Mouse (Mus musculus) layer of hippocampus, postnatal 14 days (tissue): ENCODE measurements around the gene Trim38. TPM values are rescaled to one million over a fixed set of nuclear protein-coding genes. Genes with fewer than 3 reads are reported as not detected.

ENCODE experiments used
- DNase-seq, 2 experiments: peaks; one replicate each; pipeline ENCODE4 v3.0.0; 2021 to 2022; ENCODE audit warnings: low spot score in 2 of 2, mixed read lengths in 1 of 2
- total RNA-seq, 2 experiments: library from RNA; stranded (reverse); gene quantifications; 2 replicates each; pipeline ENCODE4 v1.2.3; 2021

The Trim38 gene
- total RNA-seq, 2 experiments from 2014 or later = not detected

DNA sequence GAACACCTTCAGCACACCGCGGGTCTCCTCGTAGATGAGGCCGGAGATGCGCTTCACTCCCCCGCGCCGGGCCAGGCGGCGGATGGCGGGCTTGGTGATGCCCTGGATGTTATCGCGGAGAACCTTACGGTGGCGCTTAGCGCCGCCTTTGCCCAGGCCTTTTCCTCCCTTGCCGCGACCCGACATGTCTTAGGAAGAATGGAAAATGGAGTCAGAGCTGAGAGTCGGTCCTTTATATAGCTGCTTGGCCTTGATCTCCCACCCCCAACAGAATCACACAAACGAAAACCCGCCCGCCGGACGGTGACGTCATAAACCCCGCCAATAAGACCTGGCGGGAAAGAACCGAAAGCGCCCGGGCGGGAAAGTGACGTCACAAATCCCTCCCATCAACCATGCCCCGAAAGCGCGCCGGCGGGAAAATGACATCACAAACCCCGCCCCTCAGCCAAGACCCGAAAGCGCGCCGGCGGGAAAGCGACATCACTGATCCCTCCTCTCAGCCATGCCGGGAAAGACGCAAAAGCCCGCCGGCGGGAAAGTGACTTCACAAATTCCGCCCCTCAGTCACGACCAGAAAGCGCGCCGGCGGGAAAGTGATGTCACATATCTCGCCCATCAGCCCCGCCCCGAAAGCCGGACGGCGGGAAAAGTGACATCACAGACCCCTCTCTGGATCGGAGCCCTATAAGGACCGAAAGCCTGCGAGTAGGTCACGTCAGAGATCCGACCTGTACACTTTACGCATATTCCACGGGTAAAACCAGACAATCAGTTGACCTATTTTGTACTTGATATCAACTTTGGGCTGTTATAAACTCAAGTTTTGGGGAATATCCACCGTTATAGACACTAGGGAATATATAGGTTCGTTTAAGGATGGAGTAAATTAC is 8.5 kb upstream of the Trim38 start, which contains the start of gene Hist1h4a:
TSS of gene Hist1h4a (minus strand) at position 259 of the 893 bp plus-strand sequence.
- peak; percentile 98 to 99 for DNase-seq

DNA sequence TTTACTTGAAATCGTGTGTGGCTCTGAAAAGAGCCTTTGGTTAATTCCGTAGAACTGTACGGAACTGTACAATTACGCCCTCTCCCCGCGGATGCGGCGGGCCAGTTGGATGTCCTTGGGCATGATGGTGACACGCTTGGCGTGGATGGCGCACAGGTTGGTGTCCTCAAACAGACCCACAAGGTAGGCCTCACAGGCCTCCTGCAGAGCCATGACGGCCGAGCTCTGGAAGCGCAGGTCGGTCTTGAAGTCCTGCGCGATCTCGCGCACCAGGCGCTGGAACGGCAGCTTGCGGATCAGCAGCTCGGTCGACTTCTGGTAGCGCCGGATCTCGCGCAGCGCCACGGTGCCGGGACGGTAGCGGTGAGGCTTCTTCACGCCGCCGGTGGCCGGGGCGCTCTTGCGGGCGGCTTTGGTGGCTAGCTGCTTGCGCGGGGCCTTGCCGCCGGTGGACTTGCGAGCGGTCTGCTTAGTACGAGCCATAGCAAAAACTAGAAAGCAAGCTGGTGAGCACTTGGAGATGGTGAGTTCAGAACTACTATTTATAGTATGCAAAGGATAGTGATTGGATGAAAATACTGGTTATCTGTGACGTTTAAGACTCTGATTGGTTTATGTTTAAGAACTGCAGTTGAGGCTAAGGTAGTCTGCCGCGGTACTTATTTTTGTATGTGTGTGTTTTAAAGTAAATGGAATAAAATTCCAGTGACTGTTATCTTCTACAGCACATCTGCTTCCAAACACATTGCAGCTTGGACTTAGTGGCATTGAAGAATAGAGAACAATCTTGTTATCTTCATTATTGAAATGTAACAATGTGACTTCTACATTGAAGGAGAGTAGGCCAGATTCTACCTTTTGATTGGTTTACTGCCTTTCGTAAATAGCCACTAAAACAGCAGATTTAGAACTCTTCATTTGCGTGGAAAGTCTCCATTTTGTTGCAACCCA is 7.6 kb upstream of the Trim38 start, which contains the start of gene Hist1h3a:
TSS of gene Hist1h3a (minus strand) at position 516 of the 951 bp plus-strand sequence.
- DNase-seq = peak; percentile 52 to 86

DNA sequence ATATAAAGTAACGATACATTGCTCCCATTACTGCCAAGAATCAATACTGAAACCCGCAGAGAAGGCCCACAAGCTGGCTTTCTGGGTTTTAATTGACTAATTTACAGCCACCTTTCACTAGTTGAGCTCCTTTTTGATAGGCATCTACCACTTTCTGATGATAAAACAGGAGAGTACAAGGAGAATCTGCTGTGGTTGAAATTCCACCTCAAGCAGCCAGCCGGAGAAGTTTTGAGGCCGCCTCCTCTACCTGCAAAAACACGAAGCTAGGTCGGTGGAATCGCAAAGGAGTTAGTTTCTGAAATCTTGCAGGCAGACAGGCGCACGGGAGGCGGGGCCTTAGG is 6.5 kb upstream of the Trim38 start:
- DNase-seq = no peak

DNA sequence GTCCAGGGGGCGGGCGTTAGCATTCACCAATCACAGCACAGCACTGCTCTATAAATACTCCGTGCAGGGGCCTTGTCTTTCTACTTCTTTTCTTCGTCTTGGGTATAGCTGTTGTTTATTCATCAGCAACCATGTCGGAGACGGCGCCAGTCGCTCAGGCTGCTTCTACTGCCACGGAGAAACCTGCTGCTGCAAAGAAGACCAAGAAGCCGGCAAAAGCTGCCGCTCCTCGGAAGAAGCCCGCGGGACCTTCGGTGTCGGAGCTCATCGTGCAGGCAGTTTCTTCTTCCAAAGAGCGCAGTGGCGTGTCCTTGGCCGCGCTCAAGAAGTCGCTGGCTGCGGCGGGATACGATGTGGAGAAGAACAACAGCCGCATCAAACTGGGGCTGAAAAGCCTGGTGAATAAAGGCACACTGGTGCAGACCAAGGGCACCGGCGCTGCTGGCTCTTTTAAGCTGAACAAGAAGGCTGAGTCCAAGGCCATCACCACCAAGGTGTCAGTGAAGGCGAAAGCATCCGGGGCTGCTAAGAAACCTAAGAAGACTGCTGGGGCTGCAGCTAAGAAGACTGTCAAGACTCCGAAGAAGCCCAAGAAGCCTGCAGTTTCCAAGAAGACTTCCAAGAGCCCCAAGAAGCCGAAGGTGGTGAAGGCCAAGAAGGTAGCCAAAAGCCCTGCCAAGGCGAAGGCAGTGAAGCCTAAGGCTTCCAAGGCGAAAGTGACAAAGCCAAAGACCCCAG is 6.0 kb upstream of the Trim38 start, which contains the start of gene Hist1h1a:
TSS of gene Hist1h1a (plus strand) at position 81 of the 738 bp plus-strand sequence.
- DNase-seq = peak; percentile 82 to 83

DNA sequence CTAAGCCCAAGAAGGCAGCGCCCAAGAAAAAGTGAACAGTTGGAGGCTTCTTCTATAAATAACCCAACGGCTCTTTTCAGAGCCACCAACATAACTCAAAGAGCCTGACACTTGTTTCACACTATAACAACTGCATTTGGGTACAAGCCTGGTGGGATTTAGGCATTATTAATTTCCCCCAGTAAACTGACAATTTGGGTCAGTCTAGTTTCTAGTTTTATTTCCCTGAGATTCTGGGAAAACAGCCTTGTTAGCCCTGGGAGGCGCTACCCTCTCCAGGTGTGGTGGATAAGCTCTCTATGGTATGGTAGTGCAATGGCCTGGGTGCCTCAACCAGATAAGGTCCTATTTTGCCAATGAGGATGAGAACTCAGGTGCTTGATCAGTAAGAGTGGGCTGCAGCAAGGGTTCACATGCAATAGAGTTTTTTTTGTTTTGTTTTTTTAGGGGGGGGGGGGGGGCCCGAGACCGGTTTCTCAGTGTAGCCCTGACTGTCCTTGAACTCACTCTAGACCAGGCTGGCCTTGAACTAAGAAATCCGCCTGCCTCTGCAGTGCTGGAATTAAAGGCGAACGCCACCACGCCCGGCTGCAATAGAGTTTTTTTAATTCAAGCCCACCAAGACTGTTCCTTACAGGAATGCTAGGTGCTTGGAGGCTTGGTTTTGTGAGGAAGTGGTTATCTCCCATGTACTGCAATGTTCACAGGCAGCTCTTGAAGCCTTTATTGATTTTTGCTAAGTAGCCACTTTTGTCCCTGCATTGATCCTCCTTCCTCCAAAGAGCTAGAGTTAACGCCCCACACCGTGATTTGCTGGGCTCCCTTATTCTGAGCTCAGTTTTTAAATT is 5.2 kb upstream of the Trim38 start:
- no peak for DNase-seq

DNA sequence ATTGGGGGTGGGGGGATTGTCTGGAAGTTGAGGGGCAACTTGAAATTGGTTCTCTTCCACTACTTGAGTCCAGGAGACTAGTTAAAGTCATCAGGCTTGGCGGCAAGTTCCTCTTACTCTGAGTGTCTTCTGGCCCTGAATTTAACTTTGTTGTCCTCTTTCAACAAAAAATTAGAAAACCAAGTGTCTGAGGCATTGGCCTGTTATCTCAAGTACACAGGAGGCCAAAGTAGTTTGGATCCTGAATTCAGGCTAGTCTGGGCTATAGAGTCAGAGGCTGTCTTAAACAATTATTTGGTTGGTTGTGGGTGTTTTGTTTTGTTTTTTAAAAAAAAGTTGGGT is 4.6 kb upstream of the Trim38 start:
- no peak for DNase-seq

DNA sequence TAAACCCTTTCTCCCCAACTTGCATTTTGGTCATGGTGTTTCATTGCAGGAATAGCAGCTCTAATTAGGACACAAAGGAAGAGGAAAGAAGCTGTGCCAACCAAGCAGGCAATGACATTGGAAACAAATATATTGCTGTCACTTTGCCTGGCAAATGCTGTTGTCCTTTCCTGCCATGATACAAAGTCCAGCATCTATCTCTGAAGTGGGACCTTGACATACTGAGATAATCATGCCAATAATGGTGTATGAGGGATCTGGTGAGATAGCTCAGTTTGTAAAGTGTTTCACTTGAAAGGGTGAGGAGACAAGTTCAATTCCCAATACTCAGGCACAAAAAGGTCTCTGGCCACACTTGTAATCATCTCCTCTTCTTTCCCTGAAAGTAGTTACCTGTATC is 2.9 kb upstream of the Trim38 start:
- DNase-seq = no peak

DNA sequence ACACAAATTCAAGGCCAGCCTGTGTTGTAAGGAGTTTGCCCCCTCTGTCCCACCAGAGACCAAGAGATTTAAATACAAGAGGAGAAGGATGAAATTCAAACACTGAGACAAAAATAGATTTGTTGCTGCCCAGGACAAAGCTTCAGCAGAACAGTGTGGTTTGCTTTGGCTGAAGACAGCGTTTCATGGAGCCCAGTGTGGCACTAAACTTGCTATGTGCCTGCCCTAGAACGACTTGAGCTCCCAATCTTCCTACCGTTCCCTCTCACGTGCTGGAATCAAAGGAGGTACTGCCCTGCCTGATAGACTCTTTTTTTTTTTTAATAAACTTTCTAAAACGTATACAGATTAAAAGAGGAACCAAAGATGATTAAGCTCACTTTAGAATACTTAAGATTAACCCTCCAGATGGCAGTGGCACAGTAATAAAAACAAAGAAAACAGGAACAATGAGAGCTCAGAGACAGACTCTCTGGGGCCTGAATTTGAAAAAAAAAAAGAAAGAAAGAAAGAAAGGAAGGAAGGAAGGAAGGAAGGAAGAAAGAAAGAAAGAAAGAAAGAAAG is 797 bp upstream of the Trim38 start:
- DNase-seq = no peak

DNA sequence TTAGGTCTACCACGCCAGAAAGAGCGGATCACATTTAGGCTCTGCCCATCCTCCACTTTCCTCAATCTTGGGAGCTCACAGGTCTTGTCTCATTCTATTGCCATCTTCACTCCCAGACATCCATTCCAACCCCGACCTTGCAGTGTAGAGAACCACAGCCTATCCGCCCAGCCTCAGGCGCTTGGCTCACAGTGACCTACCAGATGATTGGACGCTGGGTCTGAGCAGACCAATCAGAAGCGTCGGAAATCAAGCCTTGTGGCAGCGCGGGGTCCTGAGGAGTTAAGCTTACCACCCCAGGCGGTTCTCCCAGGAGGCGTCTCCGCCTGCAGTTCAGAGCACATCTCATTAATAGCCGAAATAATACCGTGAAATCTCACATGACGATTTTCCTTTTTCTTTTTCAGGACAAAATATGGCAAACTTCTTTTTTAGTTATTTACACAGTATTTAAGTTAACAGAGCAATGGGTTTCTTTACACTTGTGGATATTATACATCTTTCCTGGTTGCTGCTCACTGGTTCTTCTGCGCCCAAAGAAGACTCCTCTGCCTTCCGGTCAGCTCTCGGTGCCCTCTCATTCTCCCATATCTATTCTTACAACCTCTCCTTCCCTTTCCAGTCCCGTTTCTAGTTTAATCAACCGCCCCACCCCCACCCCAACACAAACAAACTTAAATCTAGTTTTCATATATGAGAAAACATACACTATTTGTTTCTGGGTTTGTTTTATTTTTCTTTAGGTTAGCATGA is 3.0 kb downstream of the Trim38 start:
- peak in 1 of 2 experiments; percentile 21 for DNase-seq

DNA sequence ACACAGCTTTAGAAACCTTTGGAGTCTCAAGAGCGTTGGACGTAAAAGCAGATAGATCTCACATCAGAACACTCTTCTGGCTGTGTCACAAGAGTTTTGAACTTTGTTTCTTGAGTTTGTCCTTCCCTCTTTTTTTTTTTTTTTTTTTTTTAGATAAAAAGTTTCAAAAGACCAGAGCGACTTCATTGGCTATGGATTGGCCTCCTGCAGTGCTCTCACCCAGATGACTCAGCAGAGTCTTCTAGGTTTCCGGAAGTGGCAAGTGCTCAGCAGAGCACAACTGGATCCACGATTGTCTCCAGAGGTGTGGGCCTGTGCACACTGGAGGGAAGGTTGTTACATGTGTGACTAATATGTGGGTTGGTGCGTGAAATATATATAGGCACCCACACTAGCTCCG is 8.6 kb downstream of the Trim38 start:
- DNase-seq = no peak

DNA sequence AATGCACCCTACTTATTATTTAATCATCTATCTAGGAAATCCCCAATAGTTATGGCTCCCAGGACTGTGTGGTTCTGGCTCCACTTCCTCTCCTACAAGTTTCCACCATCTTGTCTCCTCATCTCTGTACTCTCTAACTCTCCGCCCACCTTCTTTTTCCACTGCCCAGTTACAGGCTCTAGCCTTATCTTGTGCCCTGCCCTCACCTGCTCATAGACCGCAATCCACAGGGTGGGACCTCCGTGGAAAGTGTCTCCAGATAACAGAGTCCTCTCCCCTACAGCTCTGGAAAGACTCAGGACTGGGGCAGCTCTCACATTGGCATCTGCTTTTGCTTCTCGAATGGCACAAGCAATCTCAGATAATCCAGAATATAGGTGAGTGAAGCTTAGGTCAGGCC is 9.3 kb downstream of the Trim38 start:
- no peak for DNase-seq

DNA sequence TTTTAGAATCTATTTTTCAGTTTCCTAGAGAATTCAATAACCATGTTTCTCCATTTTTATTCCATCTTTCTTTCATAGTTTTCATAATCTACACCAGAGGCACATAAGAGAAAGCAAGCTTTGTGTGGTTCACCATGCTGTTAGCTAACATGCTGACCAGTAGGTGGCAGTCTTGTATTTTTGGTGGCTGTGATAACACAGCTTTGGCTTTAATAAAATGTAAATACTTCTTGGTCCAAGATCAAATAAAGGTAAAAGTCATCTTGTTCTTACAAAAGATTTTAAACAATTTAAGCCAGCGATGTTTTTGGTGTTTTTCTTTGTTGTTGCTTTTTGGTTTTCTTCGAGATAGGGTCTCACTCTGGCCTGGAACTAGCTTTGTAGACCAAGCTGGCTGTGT is 22.8 kb downstream of the Trim38 start:
- peak; percentile 10 to 69 for DNase-seq

DNA sequence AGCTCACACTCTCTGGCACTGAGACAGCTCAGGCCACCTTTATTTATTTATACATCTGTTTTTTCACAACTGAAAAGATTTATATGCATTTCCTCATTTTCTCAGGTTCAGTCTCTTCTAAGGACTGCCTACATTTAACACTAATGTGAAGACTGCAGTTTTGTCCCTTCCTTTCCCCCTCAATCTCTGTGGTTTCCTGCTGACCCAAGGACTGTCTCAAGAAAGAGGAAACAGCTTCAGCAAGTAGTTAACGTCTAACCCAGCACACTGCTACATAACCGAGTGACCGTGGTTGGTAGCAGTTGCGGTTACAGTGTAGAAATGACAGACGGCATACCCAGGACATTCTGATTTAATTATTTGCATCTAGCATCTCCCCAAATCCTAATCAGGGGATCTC is 29.7 kb downstream of the Trim38 start:
- DNase-seq = no peak

DNA sequence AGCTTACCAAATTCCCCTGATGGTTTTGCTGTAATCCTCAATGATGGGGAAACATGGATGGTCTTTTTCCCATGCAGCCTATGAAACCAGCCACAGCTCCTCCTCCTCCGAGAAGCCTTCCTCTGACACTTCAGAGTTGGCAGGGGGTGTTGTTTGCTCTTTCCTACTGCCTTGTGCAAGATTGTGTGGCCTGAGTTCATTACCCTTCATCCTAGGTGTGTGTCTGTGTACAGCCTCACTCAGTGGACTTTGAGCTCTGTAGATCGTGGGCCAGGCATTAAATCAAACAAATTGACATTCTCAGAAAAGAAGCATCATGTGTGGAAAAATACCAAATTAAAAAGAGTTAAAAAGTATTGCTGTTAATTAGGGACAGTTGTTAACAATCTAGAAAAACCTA is 34.8 kb downstream of the Trim38 start:
- no peak for DNase-seq

DNA sequence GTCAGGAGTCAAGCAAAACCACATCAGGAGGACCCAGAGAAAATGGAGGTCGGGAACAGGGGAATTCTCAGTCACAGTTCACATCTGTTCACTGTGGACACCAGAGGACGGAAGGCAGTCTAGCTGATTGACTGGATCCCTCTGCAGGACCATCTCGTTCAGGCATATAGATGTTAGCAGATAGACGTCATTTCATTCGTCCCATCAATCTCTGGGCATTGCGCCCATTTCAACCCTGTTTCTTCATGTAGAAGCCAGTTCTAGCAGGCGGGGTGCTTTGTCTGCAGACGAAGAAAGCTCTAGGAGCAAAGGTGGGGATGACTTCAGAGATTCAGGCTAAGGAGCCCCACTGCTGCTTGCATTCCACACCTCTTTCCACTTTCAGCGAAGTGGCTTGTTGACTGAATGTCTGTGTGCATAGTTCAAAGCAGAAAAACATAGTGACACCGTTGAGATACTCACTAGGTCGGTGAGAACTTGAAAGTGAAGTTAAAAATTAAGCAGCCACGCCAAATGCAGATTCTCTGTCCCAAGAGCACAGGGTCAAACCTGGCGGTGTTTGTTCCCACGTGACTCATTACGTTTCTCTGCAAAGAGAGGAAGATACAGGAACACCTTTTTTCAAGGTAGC is 36.8 kb downstream of the Trim38 start, which contains the start of gene Slc17a2:
TSS of gene Slc17a2 (plus strand) at position 572 of the 631 bp plus-strand sequence.
- no peak for DNase-seq

DNA sequence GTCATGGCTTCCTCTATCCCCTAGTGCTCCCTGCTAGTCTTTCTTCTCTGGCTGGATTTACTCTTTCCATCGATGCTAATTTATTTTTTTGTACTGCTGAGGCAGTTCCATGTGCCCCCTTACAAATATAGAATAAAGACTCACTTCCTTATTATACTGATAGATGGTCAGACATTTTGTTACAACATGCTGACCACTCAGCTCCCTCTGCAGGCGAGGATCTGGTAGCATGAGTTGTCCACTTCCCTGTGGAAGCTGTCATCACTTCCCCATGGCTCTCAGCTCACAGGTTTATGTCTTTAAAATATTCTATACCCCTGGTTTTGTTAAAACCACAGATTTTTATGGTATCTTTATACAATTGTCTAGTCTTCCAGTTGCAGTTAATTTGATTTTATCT is 46.4 kb downstream of the Trim38 start:
- no peak for DNase-seq

DNA sequence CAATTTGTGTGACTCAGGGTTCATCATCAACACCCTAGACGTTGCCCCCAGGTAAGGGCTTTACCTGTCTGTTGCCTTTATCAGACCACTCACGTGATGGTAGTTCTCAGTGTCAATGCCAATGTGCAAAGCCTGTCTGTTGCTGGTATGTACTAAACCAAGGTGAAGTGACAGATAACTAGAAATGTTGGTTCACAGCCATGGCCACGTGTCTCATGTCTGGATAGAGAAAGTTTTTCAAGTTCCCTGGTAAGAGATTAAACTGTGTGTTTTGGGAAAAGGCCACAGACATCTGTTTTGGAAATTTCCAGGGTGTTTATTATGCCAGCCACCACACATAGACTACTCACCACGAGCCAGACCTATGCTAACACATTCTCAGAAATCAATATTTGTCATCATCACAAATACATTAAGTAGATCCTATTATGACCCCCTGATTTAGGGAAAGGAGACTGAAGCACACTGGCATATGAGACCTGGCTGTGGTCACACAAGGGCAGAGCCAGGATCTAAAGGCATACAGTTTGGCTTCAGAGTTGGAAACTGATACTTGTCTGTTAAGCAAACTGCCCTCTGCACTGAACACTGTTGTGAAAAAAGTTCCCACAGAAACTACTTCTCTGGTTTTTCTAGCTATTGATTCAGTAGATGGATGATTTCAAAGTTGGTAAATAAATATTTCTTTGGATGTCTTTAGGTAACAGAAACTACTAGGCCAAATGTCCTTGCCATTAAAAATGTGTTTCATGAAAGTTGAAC is 50.6 kb downstream of the Trim38 start:
- DNase-seq = no peak

DNA sequence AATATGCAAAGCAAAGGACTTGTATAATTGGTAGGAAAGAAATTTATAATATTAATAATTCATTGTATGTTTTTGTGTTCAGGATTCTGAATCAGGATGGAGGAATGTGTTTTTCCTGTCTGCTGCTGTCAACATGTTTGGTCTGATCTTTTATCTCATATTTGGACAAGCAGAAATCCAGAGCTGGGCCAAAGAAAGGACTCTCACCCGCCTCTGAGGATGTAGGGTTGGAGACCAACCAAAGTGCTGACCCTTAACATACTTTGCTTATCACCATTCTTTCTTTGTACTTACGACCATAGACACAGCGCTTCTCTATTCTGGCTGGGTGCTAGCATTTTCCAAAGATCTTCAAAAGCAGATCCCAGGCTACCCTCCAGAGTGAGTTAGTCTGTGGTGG is 52.5 kb downstream of the Trim38 start:
- no peak for DNase-seq
